Mouse (Mus musculus) WW6 (cell line): ENCODE results near the gene Mgat4e.

Experiments used
- DNase-seq: peaks from one replicate; pipeline ENCODE4 v3.0.0-alpha.2; 2013; ENCODE audit warnings: low read depth, low spot score

Mgat4e gene

DNA sequence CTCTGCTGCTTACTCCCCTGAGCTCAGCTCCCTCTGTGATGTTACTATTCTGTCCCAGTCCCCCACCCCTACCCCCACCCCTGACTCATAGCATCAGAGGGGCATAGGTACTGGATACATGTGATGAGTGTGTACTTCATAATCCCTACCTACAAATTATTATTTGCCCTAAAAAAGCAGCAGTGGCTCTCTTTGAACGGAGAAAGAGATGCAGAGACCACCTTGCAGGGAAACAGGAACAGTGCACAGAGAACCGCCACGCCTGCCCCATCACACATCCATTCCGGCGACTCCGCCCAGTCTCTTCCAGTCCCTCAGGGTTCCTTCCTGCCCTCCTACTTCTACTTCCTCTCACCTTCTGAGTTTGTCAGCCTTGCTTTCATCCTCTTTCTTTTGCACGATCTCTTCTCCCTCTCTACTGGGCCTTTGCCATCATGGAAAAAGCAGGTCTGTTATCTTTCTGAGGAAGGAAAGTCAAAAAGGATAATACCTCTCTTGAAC lies at the start of gene Mgat4e:
Mgat4e (minus strand) TSS at position 51 of the 501 bp plus-strand sequence.
- DNase-seq: no peak

DNA sequence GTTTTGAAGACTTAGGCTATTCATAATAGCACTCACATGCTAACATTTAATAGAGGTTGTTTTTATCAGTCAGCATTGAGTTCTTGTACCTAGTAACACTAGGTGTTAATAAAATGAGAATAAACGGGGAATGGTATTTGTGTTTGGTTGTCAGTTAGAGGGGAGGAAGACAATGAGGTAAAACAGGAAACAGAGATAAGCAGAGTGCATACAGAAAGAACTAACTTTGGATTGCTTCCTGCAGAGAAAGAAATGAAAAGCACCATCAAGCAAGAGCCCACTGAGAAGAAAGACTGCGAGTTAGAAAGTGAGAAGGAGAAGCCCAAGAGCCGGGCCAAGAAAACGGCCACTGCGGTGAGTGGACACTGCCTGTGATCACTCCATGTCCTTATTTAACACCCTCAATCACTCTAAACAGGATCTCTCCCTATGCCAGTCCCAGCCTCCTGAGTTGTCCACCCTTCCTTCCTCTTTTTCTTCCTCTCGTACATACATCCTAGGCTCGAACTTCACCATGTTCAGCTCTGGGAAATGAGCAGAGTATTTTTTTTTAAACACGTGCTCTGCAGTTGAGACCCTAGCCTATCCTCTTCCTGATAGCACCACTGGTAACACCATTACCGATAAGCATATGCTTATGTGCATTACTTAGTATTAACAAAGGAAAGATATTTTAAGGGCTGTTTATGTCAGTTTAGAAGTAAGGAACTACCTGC lies 48.0 kb upstream of the Mgat4e start:
- DNase-seq: no peak

GRCm38 (mm10) chr1:134591773-134592172 lies 42.3 kb upstream of the Mgat4e start:
- no peak for DNase-seq

DNA sequence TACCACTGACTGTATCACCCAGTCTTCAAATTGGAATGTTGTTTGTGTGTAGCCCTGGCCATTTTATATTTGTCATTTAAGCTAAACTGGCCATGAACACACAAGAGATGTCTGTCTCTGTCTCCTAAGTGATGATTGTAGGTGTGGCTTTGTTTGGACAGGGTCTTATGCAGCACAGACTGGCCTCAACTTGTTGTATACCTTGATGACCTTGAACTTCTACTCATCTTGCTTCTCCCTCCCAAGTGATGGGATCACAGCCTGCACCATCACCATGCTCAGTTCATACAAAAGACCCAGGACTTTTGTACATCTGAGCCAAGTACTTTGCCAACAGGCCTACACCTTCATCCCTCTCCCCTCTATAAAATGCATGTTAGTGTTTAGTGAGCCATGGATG lies 40.2 kb upstream of the Mgat4e start:
- DNase-seq: no peak

- no peak for DNase-seq
These were observed 34.1 kb upstream of the Mgat4e start for GRCm38 (mm10) chr1:134583560-134583959.

DNA sequence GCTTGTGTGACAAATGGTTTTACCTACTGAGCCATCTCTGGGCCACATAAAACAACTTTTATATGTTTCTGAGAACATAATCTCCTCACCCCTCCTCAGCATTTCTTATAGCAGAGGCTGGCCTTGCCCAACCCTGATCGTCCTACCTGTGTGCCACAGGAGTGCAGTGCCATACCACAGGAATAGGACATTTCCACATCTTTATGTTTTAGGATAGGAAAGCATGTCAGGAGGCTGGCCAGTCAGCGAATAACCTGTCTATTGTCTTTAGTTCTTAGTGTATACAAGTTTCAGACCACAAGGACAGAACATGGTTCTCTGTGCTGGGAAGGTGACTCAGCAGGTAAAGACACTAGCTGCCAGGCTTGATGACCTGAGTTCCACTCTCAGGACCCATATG lies 31.3 kb upstream of the Mgat4e start:
- DNase-seq: no peak

DNA sequence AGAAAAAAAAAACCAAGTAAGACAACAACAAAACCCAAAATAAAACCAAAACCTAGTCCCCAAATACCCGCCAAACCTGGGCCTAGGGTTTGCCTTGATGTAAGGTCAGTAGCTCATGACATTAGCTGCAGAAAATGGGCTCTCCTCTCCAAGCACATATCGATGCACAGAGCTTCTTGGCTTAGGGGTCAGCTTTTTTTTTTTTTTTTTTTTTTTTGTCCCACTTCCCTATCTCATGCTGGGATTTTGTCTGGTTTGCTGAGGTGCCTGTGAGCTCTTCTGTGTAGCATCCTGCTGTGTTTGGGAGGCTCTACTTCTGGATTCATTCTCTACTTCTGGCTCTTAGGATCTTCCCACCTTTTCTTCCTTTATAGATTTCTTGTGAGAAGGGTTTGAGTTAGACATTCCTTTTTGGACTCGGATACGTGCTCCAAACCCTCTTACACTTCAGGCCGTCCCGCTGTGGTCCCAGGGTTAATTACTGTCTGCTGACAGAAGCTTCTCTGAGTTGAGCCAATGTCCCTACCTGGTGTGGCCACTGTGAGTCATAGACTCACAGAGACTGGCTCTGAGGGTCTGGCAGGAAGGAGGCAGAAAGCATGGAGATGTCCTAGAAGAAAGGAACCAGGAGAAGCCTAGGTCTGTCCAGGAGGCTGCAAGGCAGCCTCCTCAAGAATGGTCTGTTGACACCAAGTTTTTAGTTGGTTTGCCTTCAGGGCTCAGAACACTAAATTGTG lies 28.1 kb upstream of the Mgat4e start:
- DNase-seq: no peak

DNA sequence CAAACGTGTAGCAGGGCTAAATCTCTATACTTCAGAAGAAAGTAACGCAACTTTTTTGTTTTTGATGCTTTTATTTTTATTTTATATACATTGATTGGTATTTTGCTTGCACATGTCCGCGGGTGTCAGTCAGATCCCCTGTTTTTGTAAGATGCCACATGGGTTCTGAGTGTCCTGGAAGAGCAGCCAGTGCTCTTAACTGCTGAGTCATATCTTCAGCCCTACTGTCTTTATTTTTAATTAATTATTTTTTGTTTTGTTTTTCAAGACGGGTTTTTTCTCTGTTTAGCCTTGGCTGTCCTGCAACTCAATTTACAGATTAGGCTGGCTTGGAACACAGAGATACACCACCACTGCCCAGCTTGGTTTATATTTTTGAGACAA lies 24.4 kb upstream of the Mgat4e start:
- DNase-seq: no peak

DNA sequence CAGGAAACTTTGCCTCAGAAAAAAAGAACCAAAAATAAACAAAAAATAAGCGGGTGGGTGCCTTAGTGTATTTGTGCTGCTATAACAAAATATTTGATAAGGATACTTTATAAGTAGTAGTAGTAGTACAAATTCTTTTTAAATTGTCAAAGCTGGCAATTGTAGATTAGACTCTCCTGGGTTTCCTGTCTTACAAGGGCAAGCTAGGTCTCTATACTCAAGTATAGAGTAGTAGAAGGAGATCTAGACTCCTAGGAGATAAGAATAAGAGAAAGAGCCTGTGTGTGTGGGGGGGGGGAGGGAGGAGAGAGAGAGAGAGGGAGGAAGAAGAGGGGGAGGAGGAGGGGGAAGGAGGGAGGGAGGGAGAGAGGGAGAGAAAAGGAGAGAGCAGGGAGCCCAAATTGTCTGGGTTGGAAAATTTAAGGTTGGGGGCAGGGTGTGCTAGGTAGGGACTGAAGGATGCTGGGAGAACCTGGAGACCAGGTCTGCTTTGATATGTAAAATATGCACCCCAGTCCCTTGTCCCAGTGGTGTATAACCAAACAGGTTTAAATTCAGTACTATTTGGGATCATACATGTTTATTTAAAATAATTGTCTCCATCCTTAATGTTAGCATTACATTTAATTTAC lies 23.9 kb upstream of the Mgat4e start:
- no peak for DNase-seq

DNA sequence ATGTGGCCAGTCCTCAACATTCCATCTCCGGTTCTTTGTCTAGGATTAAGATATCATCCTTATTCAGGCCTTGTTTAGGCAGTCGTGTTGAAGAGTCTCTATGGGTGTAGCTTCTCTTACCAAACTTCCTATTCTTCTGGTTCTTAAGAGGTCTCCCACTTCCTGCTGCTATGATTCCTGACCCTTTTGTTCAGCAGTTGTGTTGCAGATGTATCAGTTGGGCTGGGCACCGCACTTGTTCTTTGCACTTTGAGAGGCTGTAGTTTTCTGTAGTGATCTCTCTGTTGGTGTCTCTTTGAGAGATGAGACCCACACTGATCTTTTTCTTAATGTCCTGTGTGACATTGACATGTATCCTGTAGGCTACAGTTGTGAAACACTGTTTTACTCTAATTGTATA lies 21.1 kb upstream of the Mgat4e start:
- DNase-seq: no peak

- DNase-seq: no peak
These were observed 20.7 kb upstream of the Mgat4e start for GRCm38 (mm10) chr1:134570171-134570570.

DNA sequence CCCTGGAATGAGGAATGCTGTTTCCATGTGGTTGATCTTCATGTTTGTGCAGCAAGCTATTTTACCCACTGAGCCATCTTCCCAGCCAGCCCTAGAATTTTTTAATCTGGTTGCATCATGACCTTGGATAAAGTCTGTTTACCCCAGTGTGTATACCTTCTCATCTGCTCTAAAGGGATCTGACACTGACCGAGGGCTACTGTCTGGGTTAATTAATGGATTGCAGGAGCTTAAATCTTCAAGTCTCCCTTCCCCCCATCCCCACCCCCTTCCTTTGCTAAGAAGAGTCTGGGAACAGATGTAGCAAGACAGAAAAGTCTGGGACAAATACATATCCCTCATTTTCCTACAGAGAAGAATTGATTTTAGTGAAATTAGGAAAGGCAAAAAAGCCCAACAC lies 18.0 kb upstream of the Mgat4e start:
- no peak for DNase-seq

- DNase-seq: no peak
These were observed 14.2 kb upstream of the Mgat4e start for GRCm38 (mm10) chr1:134563726-134564125.

- no peak for DNase-seq
These were observed 13.0 kb upstream of the Mgat4e start for GRCm38 (mm10) chr1:134562457-134562856.

GRCm38 (mm10) chr1:134561770-134562143 lies 12.3 kb upstream of the Mgat4e start:
- no peak for DNase-seq

GRCm38 (mm10) chr1:134560801-134561769 lies 11.6 kb upstream of the Mgat4e start:
- DNase-seq: no peak

- DNase-seq: no peak
These were observed 10.9 kb upstream of the Mgat4e start for GRCm38 (mm10) chr1:134560396-134560795.

DNA sequence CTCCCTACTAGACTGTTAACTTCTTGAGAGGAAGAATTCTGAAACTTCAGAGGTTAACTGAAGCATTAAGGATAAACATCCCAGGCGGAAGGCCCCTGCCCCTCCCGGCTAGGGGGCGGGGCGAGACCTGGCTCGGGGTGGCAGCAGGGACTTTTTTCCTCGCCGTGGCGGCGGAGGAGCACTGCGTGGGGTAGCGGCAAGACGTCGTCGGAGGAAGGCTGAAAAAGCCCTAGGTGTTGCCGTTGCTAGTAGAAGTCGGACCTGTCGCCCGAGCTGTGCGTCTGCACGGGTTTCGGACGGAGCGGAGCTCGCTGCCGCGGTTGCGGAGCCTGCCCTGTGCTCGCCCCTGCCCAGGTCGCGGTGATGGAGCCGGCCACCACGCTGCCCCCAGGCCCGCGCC lies 10.5 kb upstream of the Mgat4e start, which contains the start of gene Kdm5b:
Kdm5b (plus strand) TSS at position 196 of the 400 bp plus-strand sequence.
- DNase-seq: peak; percentile 70

- DNase-seq: no peak
These were observed 9.7 kb upstream of the Mgat4e start for GRCm38 (mm10) chr1:134559226-134559625.

DNA sequence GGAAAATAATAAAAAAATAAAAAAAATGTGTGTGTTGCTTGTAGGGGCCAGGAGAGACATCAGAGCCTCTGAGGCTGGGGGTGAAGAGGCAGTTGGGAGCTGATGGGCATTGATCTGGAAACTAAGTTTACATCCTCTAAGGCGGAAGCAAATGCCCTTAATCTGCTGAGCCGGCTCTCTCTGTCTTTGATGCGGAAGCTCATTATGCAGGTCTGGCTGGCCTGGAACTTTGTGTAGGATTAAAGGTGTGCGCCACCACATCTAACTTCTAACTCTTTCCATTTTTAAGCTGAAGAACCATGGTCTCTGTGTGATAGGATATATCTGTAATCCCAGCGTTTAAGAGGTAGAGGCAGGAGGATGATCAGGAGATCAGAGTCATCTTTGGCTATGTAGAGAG lies 9.0 kb upstream of the Mgat4e start:
- DNase-seq: no peak

- DNase-seq: peak; percentile 85
These were observed 7.3 kb upstream of the Mgat4e start for GRCm38 (mm10) chr1:134556671-134557218.
